Mouse (Mus musculus) ovary, adult 18-20 months (tissue): ENCODE measurements around the gene Unc119b.
"Not testable (repeated sequence)": the region's sequence is repeated elsewhere in the genome, so short reads cannot be mapped to it uniquely, and the experiment has no call there.

Source experiments
- DNase-seq: peaks from one replicate; pipeline ENCODE4 v3.0.0; 2022; ENCODE audit warnings: low spot score, mixed read lengths

The Unc119b gene

GRCm38 (mm10) chr5:115134234-115135165, at the start of gene Unc119b:
Gene Unc119b (minus strand): TSS chr5:115134975.
- DNase-seq: peak; percentile 80

- DNase-seq: no peak
These were observed 48.7 kb upstream of the Unc119b start for GRCm38 (mm10) chr5:115183482-115183881.

- no peak for DNase-seq
These were observed 48.1 kb upstream of the Unc119b start for GRCm38 (mm10) chr5:115182925-115183324.

- peak; percentile 53 for DNase-seq
These were observed 46.6 kb upstream of the Unc119b start for GRCm38 (mm10) chr5:115181248-115181940.

- no peak for DNase-seq
These were observed 44.8 kb upstream of the Unc119b start for GRCm38 (mm10) chr5:115179596-115179995.

- no peak for DNase-seq
These were observed 43.1 kb upstream of the Unc119b start for GRCm38 (mm10) chr5:115177866-115178265.

GRCm38 (mm10) chr5:115174554-115174953, 39.8 kb upstream of the Unc119b start:
- no peak for DNase-seq

GRCm38 (mm10) chr5:115170150-115170549, 35.4 kb upstream of the Unc119b start:
- no peak for DNase-seq

- no peak for DNase-seq
These were observed 34.1 kb upstream of the Unc119b start for GRCm38 (mm10) chr5:115168641-115169415.

- DNase-seq: no peak
These were observed 32.6 kb upstream of the Unc119b start for GRCm38 (mm10) chr5:115167396-115167795.

- no peak for DNase-seq
These were observed 32.0 kb upstream of the Unc119b start for GRCm38 (mm10) chr5:115166815-115167194.

- DNase-seq: no peak
These were observed 31.4 kb upstream of the Unc119b start for GRCm38 (mm10) chr5:115165895-115166814.

GRCm38 (mm10) chr5:115165351-115165750, 30.6 kb upstream of the Unc119b start:
- no peak for DNase-seq

- DNase-seq: not testable (repeated sequence)
These were observed 29.7 kb upstream of the Unc119b start for GRCm38 (mm10) chr5:115164446-115164845.

GRCm38 (mm10) chr5:115163563-115163962, 28.8 kb upstream of the Unc119b start:
- DNase-seq: no peak

- not testable (repeated sequence) for DNase-seq
These were observed 27.1 kb upstream of the Unc119b start for GRCm38 (mm10) chr5:115161940-115162279.

- DNase-seq: no peak
These were observed 26.5 kb upstream of the Unc119b start for GRCm38 (mm10) chr5:115161064-115161939.

GRCm38 (mm10) chr5:115160655-115161054, 25.9 kb upstream of the Unc119b start:
- DNase-seq: no peak

GRCm38 (mm10) chr5:115159165-115159564, 24.4 kb upstream of the Unc119b start:
- DNase-seq: no peak
